Mouse (Mus musculus) brain, embryonic 14.5 days (tissue): Measurements from ENCODE around the gene Ppp1r37.

ENCODE experiments used
- CTCF ChIP-seq: fragments of 200-500 bp; IDR thresholded peaks from 2 replicates; pipeline ENCODE4 v1.5.1; 2012; ENCODE audit warnings: inconsistent platforms, mild to moderate bottlenecking, moderate library complexity, borderline replicate concordance; ENCODE audit not compliant: insufficient read depth, insufficient read length; ENCODE audit errors: extremely low read depth
- POLR2A ChIP-seq: fragments of 200-500 bp; IDR thresholded peaks from 2 replicates; pipeline ENCODE4 v1.6.1; 2012; ENCODE audit warnings: mild to moderate bottlenecking, inconsistent platforms, borderline replicate concordance; ENCODE audit not compliant: poor library complexity, insufficient read depth, insufficient read length, severe bottlenecking; ENCODE audit errors: extremely low read depth

DNA sequence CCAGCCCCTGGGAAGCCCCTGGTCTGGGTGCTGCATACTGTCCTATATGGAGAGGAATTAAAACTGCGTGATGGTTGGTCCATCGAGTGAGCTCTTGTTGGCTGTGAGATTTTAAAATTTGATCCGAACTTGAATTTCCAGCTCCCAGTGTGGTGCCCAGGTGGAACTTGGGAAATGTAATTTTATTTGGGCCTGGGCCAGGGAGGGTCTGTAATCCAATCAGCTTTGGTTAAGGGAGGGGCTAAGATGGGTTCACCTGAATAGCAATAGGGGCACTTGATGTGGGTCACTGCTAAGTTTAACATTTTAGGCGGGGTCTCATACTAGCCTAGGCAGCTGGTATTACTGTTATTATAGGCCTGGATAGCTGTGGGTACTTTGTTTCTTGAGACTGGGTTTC, 15.6 kb upstream of the Ppp1r37 start:
- TF ChIP-seq CTCF = no peak
- TF ChIP-seq POLR2A = no peak
